Mouse (Mus musculus) lung, postnatal 0 days (tissue): ENCODE measurements around the gene Tmx2. TPM values are rescaled to one million over a fixed set of nuclear protein-coding genes. Genes with fewer than 3 reads are reported as not detected.

Source experiments
- ATAC-seq: fragments of 200-750 bp; cut with Nextera tagmentation; 2 replicates; pipeline ENCODE4 v1.8.0; 2017; ENCODE audit warnings: moderate library complexity
- DNase-seq: peaks from one replicate; pipeline ENCODE4 v3.0.0-alpha.2; 2016; ENCODE audit warnings: low spot score
- H3K27ac ChIP-seq: fragments of 300-500 bp; sonication (generic); 2 replicates; pipeline ENCODE4 v1.5.1; 2014; ENCODE audit warnings: antibody characterized with exemption, mild to moderate bottlenecking, low read length, mixed read lengths
- H3K27me3 ChIP-seq: fragments of 300-500 bp; sonication (generic); replicated peaks from 2 replicates; pipeline ENCODE4 v1.6.1; 2014; ENCODE audit warnings: low read length, mixed read lengths; ENCODE audit not compliant: insufficient read depth
- H3K36me3 ChIP-seq: fragments of 300-500 bp; sonication (generic); 2 replicates; pipeline ENCODE4 v1.6.1; 2014; ENCODE audit warnings: low read length, mixed read lengths; ENCODE audit not compliant: insufficient read depth
- H3K4me1 ChIP-seq: fragments of 300-500 bp; sonication (generic); 2 replicates; pipeline ENCODE4 v1.6.1; 2014; ENCODE audit warnings: antibody characterized with exemption, low read depth, low read length, mixed read lengths; ENCODE audit not compliant: insufficient read depth
- H3K4me2 ChIP-seq: fragments of 300-500 bp; sonication (generic); replicated peaks from 2 replicates; pipeline ENCODE4 v1.6.1; 2014; ENCODE audit warnings: low read depth, mild to moderate bottlenecking, low read length, moderate library complexity, mixed read lengths
- H3K4me3 ChIP-seq: fragments of 300-500 bp; sonication (generic); 2 replicates; pipeline ENCODE4 v1.5.1; 2014; ENCODE audit warnings: low read depth, low read length
- H3K9ac ChIP-seq: fragments of 300-500 bp; sonication (generic); replicated peaks from 2 replicates; pipeline ENCODE4 v1.6.1; 2014; ENCODE audit warnings: low read depth, mild to moderate bottlenecking
- H3K9me3 ChIP-seq: fragments of 300-500 bp; sonication (generic); 2 replicates; pipeline ENCODE4 v1.6.1; 2016; ENCODE audit warnings: low read length, mixed read lengths
- CTCF ChIP-seq: IDR thresholded peaks from 2 replicates; pipeline ENCODE4 v1.5.1; 2016; ENCODE audit warnings: antibody characterized with exemption, mild to moderate bottlenecking
- EP300 ChIP-seq: IDR thresholded peaks from 2 replicates; pipeline ENCODE4 v1.6.1; 2016; ENCODE audit warnings: antibody characterized with exemption, mild to moderate bottlenecking, control low read depth
- WGBS: fragments of 180-500 bp; shearing (Covaris S2); extraction: QIAGEN DNeasy Blood & Tissue Kit; methylation state at CpG from one replicate; pipeline ENCODE4 v1.1.7; 2014; 5-methylcytosine and 5-hydroxymethylcytosine counted together
- polyA plus RNA-seq: library from polyadenylated mRNA; unstranded; fragments of >200 nt; fragmentation: Nextera tagmentation; extraction: Ambion mirVana; gene quantifications from 2 replicates; pipeline ENCODE4 v1.2.1, GENCODE M21; 2015

Gene Tmx2
- polyA plus RNA-seq, 1 experiment from 2014 or later = 52.8 TPM

GRCm38 (mm10) chr2:84714811-84715561 lies 36.0 kb upstream of the Tmx2 start, which contains the start of gene Zdhhc5:
Zdhhc5 (minus strand) TSS chr2:84715180.
- Histone ChIP-seq H3K27me3 (no peaks in the 10 kb centered on the region), H3K9me3 (no peaks in the 10 kb centered on the region), H3K36me3 (no peaks in the 10 kb centered on the region), H3K4me3 (peak within 1 kb of the TSS; percentile 92), H3K4me1 (no peaks in the 10 kb centered on the region; the same call in 1 of the 2 replicates), H3K4me2 (peak within 1 kb of the TSS; percentile 84), H3K9ac (peak within 1 kb of the TSS; percentile 90), H3K27ac (peak within 1 kb of the TSS; percentile 97)
- no peak for TF ChIP-seq EP300
- no peak for TF ChIP-seq CTCF
- ATAC-seq = peak; percentile 93
- peak; percentile 99 for DNase-seq
- WGBS = under 1% methylated on average over 63 of the region's 107 CpGs

GRCm38 (mm10) chr2:84714422-84714810 lies 35.5 kb upstream of the Tmx2 start:
- DNase-seq (no peak), ATAC-seq (no peak)
- Histone ChIP-seq H3K9me3 (no peaks in the 10 kb centered on the region), H3K4me1 (no peaks in the 10 kb centered on the region; the same call in 1 of the 2 replicates), H3K4me3 (peak overlapping the region; percentile 92), H3K4me2 (peak overlapping the region; percentile 84), H3K9ac (peak overlapping the region; percentile 90), H3K36me3 (no peaks in the 10 kb centered on the region), H3K27me3 (no peaks in the 10 kb centered on the region), H3K27ac (peak overlapping the region; percentile 97)
- WGBS = 0% methylated on average over 17 of the region's 26 CpGs
- TF ChIP-seq CTCF (no peak), EP300 (no peak)

- H3K4me2 ChIP-seq = no peak overlapping the region
- no peaks in the 10 kb centered on the region for H3K36me3 ChIP-seq
- no peak overlapping the region for H3K9ac ChIP-seq
- TF ChIP-seq EP300 (no peak), CTCF (no peak)
- no peaks in the 10 kb centered on the region for H3K9me3 ChIP-seq
- WGBS = 87% methylated on average over 2 of the region's 2 CpGs
- H3K27me3 ChIP-seq = no peaks in the 10 kb centered on the region
- no peak overlapping the region for H3K4me3 ChIP-seq
- no peak overlapping the region for H3K27ac ChIP-seq
- no peak for DNase-seq
- H3K4me1 ChIP-seq = no peaks in the 10 kb centered on the region; the same call in 1 of the 2 replicates
- ATAC-seq = no peak
Observed at GRCm38 (mm10) chr2:84711898-84712297, 33.0 kb upstream of the Tmx2 start.

- H3K9me3 ChIP-seq = no peaks in the 10 kb centered on the region
- H3K27me3 ChIP-seq = no peaks in the 10 kb centered on the region
- DNase-seq = no peak
- no peak for ATAC-seq
- TF ChIP-seq CTCF = no peak
- TF ChIP-seq EP300 = no peak
- H3K4me3 ChIP-seq = no peak overlapping the region
- H3K27ac ChIP-seq = no peak overlapping the region
- no peaks in the 10 kb centered on the region for H3K36me3 ChIP-seq
- H3K4me1 ChIP-seq = no peaks in the 10 kb centered on the region
- WGBS = 72% methylated on average over 1 of the region's 1 CpGs
- H3K9ac ChIP-seq = no peak overlapping the region
- no peak overlapping the region for H3K4me2 ChIP-seq
Observed at GRCm38 (mm10) chr2:84707523-84707922, 28.6 kb upstream of the Tmx2 start.

- no peak overlapping the region for H3K4me3 ChIP-seq
- no peaks in the 10 kb centered on the region for H3K4me1 ChIP-seq
- no peak overlapping the region for H3K9ac ChIP-seq
- H3K27me3 ChIP-seq = no peaks in the 10 kb centered on the region
- no peaks in the 10 kb centered on the region for H3K36me3 ChIP-seq
- DNase-seq (peak; percentile 24), ATAC-seq (peak; percentile 44; the same call in 1 of the 2 replicates)
- TF ChIP-seq EP300 = 0 out of 2 replicates have a peak, but pooled peaks have one; percentile 13
- no peak for TF ChIP-seq CTCF
- peak overlapping the region; percentile 38; the same call in 1 of the 2 replicates for H3K27ac ChIP-seq
- H3K9me3 ChIP-seq = no peaks in the 10 kb centered on the region
- no peak overlapping the region for H3K4me2 ChIP-seq
- WGBS = 60% methylated on average over 1 of the region's 1 CpGs
Observed at GRCm38 (mm10) chr2:84705295-84705694, 26.4 kb upstream of the Tmx2 start.

GRCm38 (mm10) chr2:84704329-84704728 lies 25.4 kb upstream of the Tmx2 start:
- WGBS = 67% methylated on average over 5 of the region's 5 CpGs
- Histone ChIP-seq H3K36me3 (no peaks in the 10 kb centered on the region), H3K9me3 (no peaks in the 10 kb centered on the region), H3K4me2 (no peak overlapping the region), H3K27ac (0 out of 2 replicates have a peak overlapping the region, but pooled peaks have one; percentile 38), H3K4me1 (no peaks in the 10 kb centered on the region), H3K27me3 (no peaks in the 10 kb centered on the region), H3K4me3 (no peak overlapping the region), H3K9ac (no peak overlapping the region)
- peak; percentile 32 for DNase-seq
- no peak for ATAC-seq
- no peak for TF ChIP-seq EP300
- TF ChIP-seq CTCF = no peak
